7 mouse cellular contexts compared by ENCODE assay signal in genomic region chr5:129778348-129778995, GRCm38 (mm10). TPM values are rescaled to one million over a fixed set of nuclear protein-coding genes. Genes with fewer than 3 reads are reported as not detected.
DNase-seq lines count a peak whose midpoint lies in the region; ATAC-seq and TF ChIP-seq lines count a peak whose summit lies in the region.

No protein-coding gene starts in this region.

- 38% methylated on average over 11 of the region's 11 CpGs for WGBS in spleen, adult 2 months
- WGBS in forebrain, embryonic 11.5 days, result 43% methylated on average over 11 of the region's 11 CpGs
- 12% methylated on average over 11 of the region's 11 CpGs for WGBS in liver, adult 2 months

- no peak for DNase-seq in spleen, adult 2 months (ENCODE audit: low read depth in 1 of 2, low spot score in 2 of 2)
- no peak for DNase-seq in spleen, postnatal 14 days (ENCODE audit: low spot score in 2 of 2)
- DNase-seq in forebrain, embryonic 11.5 days (ENCODE audit: low spot score), result no peak
- peak; percentile 14 for DNase-seq in liver, adult 2 months (ENCODE audit: extremely low read depth, low read depth, low spot score)
- DNase-seq in yolk sac, embryonic 10.5 days (ENCODE audit: low spot score), result peak; percentile 53
- DNase-seq in B cell, adult 2 months, result no peak
- no peak for DNase-seq in cerebellum, postnatal 10 days

- peak overlapping the region; percentile 80 for H3K4me2 ChIP-seq in forebrain, embryonic 11.5 days (ENCODE audit: low read depth, low read length, severe bottlenecking)

- no peak for ATAC-seq in forebrain, embryonic 11.5 days (replicated peaks; ENCODE audit: low FRiP score)

- TF ChIP-seq POLR2A in spleen, adult 2 months (IDR thresholded peaks at IDR 0.05; ENCODE audit: low read depth, low read length), result no peak
- TF ChIP-seq POLR2A in liver, adult 2 months (IDR thresholded peaks at IDR 0.05; ENCODE audit: extremely low read depth, insufficient read depth, low read length), result no peak

- no peaks in the 10 kb centered on the region for H3K27me3 ChIP-seq in spleen, adult 2 months (ENCODE audit: control insufficient read depth, insufficient read depth, low read length)
- no peaks in the 10 kb centered on the region for H3K27me3 ChIP-seq in forebrain, embryonic 11.5 days (ENCODE audit: control insufficient read depth, insufficient read depth, low read length)
- no peaks in the 10 kb centered on the region for H3K27me3 ChIP-seq in liver, adult 2 months (ENCODE audit: control insufficient read depth, insufficient read depth, low read length)

- H3K27ac ChIP-seq in spleen, adult 2 months (ENCODE audit: insufficient read depth, low read length), result no peak overlapping the region
- no peak overlapping the region for H3K27ac ChIP-seq in forebrain, embryonic 11.5 days (ENCODE audit: low read depth, low read length)
- H3K27ac ChIP-seq in liver, adult 2 months (replicated peaks; ENCODE audit: insufficient read depth, low read depth, low read length), result no peak overlapping the region

- no peaks in the 10 kb centered on the region for H3K79me2 ChIP-seq in liver, adult 2 months (ENCODE audit: control insufficient read depth, insufficient read depth, low read length)

- peak overlapping the region; percentile 92 for H3K4me3 ChIP-seq in spleen, adult 2 months (ENCODE audit: extremely low read depth, insufficient read depth, insufficient read length)
- peak overlapping the region; percentile 46 for H3K4me3 ChIP-seq in forebrain, embryonic 11.5 days (ENCODE audit: low read depth, low read length)
- H3K4me3 ChIP-seq in liver, adult 2 months (ENCODE audit: insufficient read depth, low read depth, low read length), result peak overlapping the region; percentile 66

- no peaks in the 10 kb centered on the region for H3K36me3 ChIP-seq in spleen, adult 2 months (ENCODE audit: control insufficient read depth, insufficient read depth, low read length)
- H3K36me3 ChIP-seq in forebrain, embryonic 11.5 days (ENCODE audit: control insufficient read depth, insufficient read depth, low read length), result no peaks in the 10 kb centered on the region
- H3K36me3 ChIP-seq in liver, adult 2 months (ENCODE audit: control insufficient read depth, insufficient read depth, low read length), result no peaks in the 10 kb centered on the region

- H3K4me1 ChIP-seq in spleen, adult 2 months (ENCODE audit: control insufficient read depth, insufficient read depth, insufficient read length), result no peaks in the 10 kb centered on the region
- H3K4me1 ChIP-seq in forebrain, embryonic 11.5 days (replicated peaks; ENCODE audit: control insufficient read depth, insufficient read depth, low read length), result 0 out of 2 replicates have a peak, but pooled peaks cover 1% of the 10 kb centered on the region
- H3K4me1 ChIP-seq in liver, adult 2 months (ENCODE audit: control insufficient read depth, insufficient read depth, low read length), result peaks cover 2% of the 10 kb centered on the region; the same call in 1 of the 2 replicates

- no peak for TF ChIP-seq CTCF in spleen, adult 2 months (IDR thresholded peaks at IDR 0.05; ENCODE audit: extremely low read depth, insufficient read depth, insufficient read length, insufficient replicate concordance)
- no peak for TF ChIP-seq CTCF in liver, adult 2 months (IDR thresholded peaks at IDR 0.05; ENCODE audit: low read depth, low read length)

- H3K9me3 ChIP-seq in forebrain, embryonic 11.5 days (ENCODE audit: control insufficient read depth, low read length), result no peaks in the 10 kb centered on the region

- H3K9ac ChIP-seq in forebrain, embryonic 11.5 days (ENCODE audit: low read length), result peak overlapping the region; percentile 68
- H3K9ac ChIP-seq in liver, adult 2 months (ENCODE audit: low read depth, low read length), result peak overlapping the region; percentile 42

RNA-seq across cellular contexts. Expression of gene Psph, which starts 8.8 kb away (rescaled TPM):
- polyA plus RNA-seq in spleen, adult 2 months (2012; rRNA removed), result 13.3 and 14.2 TPM in 2 replicates
- 45.2 and 46.4 TPM in 2 replicates for polyA plus RNA-seq in forebrain, embryonic 11.5 days (2014; fragmentation: Nextera tagmentation; extraction: Ambion mirVana)
- 4.1 and 9.8 TPM in 2 replicates for total RNA-seq in liver, adult 2 months (2014; rRNA removed)
- 8.3 and 11.0 TPM in 2 replicates for polyA plus RNA-seq in liver, adult 2 months (2012; rRNA removed)

RNA-seq across cellular contexts. Expression of gene Nipsnap2, which starts 53.6 kb away (rescaled TPM):
- 16.3 and 19.4 TPM in 2 replicates for polyA plus RNA-seq in spleen, adult 2 months (2012; rRNA removed)
- 75.0 and 77.3 TPM in 2 replicates for polyA plus RNA-seq in forebrain, embryonic 11.5 days (2014; fragmentation: Nextera tagmentation; extraction: Ambion mirVana)
- 15.0 and 15.2 TPM in 2 replicates for total RNA-seq in liver, adult 2 months (2014; rRNA removed)
- 10.8 and 15.0 TPM in 2 replicates for polyA plus RNA-seq in liver, adult 2 months (2012; rRNA removed)

Comparison
In these comparisons a context has a peak if more than half of its experiments do, and no peak if none do; other contexts are left out.
1. DNase-seq: peak in liver, adult 2 months (single experiment) and yolk sac, embryonic 10.5 days (single experiment); none in spleen, adult 2 months (0 of 2), spleen, postnatal 14 days (0 of 2), forebrain, embryonic 11.5 days (single experiment), B cell, adult 2 months (0 of 2) and cerebellum, postnatal 10 days (0 of 2).
2. Peak in every context shown above with its lines, with median percentiles within 50 percentile points of each other: H3K4me3 ChIP-seq.